Mouse (Mus musculus) gastrocnemius, postnatal 36 days (tissue): ENCODE results near the gene Tmem216. TPM values are rescaled to one million over a fixed set of nuclear protein-coding genes. Genes with fewer than 3 reads are reported as not detected.

Source experiments
- DNase-seq, 2 experiments: peaks; one replicate each; pipeline ENCODE4 v3.0.0; 2022
- intact Hi-C: fragments of 180-260 bp; cut with DNase I; formaldehyde crosslinking; loops from one replicate; pipeline ENCODE4 v1.15.1; 2025
- total RNA-seq, 2 experiments: library from RNA; stranded (reverse); gene quantifications; 2 replicates each; pipeline ENCODE4 v1.2.3; 2021

Tmem216 gene
- total RNA-seq, 2 experiments from 2014 or later = 1.8 to 2.7 TPM

- intact Hi-C loops = no loop called here
- no peak for DNase-seq
These were observed 53.5 kb downstream of the Tmem216 start for GRCm38 (mm10) chr19:10502571-10502970.

- intact Hi-C loops = no loop called here
- DNase-seq = no peak
These were observed 55.5 kb downstream of the Tmem216 start for GRCm38 (mm10) chr19:10500581-10500980.

DNA sequence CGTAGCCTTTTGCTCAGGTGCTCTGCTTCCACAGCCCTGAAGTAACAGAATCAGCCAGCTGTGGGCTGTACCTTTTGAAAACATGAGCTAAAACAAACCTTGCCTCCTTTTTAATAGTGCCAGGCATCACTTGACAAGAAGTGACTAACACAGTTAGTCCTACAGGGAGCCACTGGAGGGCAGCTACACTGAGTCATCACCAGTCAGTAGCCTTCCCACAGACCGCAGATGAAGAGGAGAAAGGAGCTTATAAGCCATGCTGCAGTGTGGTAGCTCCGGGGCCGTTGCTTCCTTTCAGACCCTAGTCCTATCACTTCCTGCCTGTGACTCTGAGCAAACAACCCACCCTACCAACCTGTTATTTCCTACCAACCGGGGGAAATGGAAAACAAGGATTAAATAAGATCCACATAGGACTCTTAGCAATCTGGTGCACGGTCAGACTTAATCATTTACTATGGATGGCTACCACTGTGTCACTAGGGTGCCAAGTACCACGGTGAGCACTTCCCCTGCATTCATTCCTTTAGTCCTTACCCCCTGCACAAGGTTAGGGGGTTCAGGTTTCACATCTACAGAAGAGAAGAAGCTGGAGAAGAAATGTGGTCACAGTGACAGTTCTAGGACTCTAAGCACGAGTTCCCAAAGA lies 58.4 kb downstream of the Tmem216 start:
- intact Hi-C loops = no loop called here
- DNase-seq = no peak

- DNase-seq = no peak
- intact Hi-C loops = no loop called here
These were observed 59.1 kb downstream of the Tmem216 start for GRCm38 (mm10) chr19:10496976-10497375.

GRCm38 (mm10) chr19:10495670-10496069 lies 60.4 kb downstream of the Tmem216 start:
- no peak for DNase-seq
- intact Hi-C loops = no loop called here

GRCm38 (mm10) chr19:10486264-10486738 lies 69.7 kb downstream of the Tmem216 start:
- DNase-seq = no peak
- intact Hi-C loops = loop anchor here (1.0 to 5.0 kb wide), 2 partner anchors 37 to 154 kb away; no protein-coding TSS in a partner anchor

Other genes with a start within 250 kb of the Tmem216 start
- gene Syt7, start 167.1 kb downstream of the Tmem216 start, total RNA-seq = 1 to 10 TPM; 2.3 to 2.5 TPM
- under 1 TPM; 0.23 to 0.27 TPM for gene Lrrc10b, start 98.8 kb downstream of the Tmem216 start, total RNA-seq
- gene Ppp1r32, start 73.3 kb downstream of the Tmem216 start, total RNA-seq = under 1 TPM; 0.46 to 0.49 TPM
- gene Cpsf7, start 31.0 kb downstream of the Tmem216 start, total RNA-seq = 10 to 100 TPM; 15.7 to 19.1 TPM
- gene Sdhaf2, start 30.1 kb downstream of the Tmem216 start, total RNA-seq = 10 to 100 TPM; 49.3 to 49.6 TPM
- gene Cyb561a3, start 20.9 kb upstream of the Tmem216 start, total RNA-seq = 1 to 10 TPM; 5.4 to 5.8 TPM
- gene Tmem138, start 21.1 kb upstream of the Tmem216 start, total RNA-seq = under 1 TPM; 0.71 to 0.94 TPM
- gene Ddb1, start 49.1 kb upstream of the Tmem216 start, total RNA-seq = 100 to 1,000 TPM; 111 to 120 TPM
- 1 to 10 TPM; 2.4 to 4.0 TPM for gene Tkfc, start 49.4 kb upstream of the Tmem216 start, total RNA-seq
- not detected for gene Vwce, start 78.0 kb upstream of the Tmem216 start, total RNA-seq
- gene Pga5, start 121.8 kb upstream of the Tmem216 start, total RNA-seq = not detected
- gene Vps37c, start 132.5 kb upstream of the Tmem216 start, total RNA-seq = 10 to 100 TPM; 16.1 to 21.6 TPM
- under 1 TPM in 1 of 2 experiments, not detected in 1; 0.59 TPM for gene Cd5, start 182.8 kb upstream of the Tmem216 start, total RNA-seq